ENCODE assay signal across 21 mouse cellular contexts in the genomic region with DNA sequence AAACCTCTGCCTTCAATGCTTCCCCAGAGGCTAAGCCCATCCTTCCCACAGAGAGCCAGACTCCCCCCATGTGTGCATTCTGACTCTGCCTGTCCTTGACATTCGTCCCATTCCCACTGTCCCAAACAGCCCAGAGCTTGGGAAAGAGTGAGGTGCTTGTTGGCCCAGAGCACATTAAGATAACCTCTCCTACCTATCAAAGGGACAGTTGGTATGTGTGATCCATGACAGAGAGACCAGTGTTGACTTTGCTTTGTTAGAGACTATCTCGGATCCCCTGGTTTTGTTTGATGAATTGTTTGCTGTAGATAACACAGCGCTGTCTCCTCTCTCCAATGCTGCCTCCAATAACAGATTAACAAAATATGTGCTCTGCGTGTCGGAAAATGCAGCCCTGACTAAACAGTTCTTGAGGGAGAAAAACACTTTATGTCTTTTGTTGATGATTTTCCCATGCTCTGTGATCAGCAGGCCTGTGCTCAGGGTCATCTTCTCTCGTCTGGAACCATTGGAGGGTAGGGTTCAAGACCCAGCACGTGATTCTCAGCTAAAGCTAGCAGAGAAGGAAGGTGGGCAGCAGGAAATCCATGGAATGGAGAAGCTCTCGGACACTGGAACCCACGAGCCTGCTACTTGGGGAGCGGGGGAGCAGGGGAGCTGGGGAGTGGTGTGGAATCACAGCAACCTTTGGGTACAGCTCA.
DNase-seq lines count a peak whose midpoint lies in the region; ATAC-seq lines count a peak whose summit lies in the region.
"Had no signal": no experiment of that assay in that cellular context is flagged by ENCODE, and none has a peak within 500 bp of the region (broad histone marks: within the 10 kb centered on the region; RNA-seq: fewer than 3 reads in every experiment).

No protein-coding gene starts in this region.

- no peak overlapping the region for H3K4me3 ChIP-seq in heart, embryonic 16.5 days (ENCODE audit: low read length)
- H3K4me3 ChIP-seq in limb, embryonic 10.5 days = no peak overlapping the region
- no peak overlapping the region for H3K4me3 ChIP-seq in liver, embryonic 15.5 days (replicated peaks)
- H3K4me3 ChIP-seq: embryonic facial prominence, embryonic 10.5 days; forebrain, embryonic 13.5 days; layer of hippocampus, adult 2 months; midbrain, embryonic 13.5 days had no signal

- peak; percentile 73 for ATAC-seq in heart, embryonic 16.5 days (replicated peaks; ENCODE audit: extremely low read depth, insufficient read depth, low FRiP score)
- peak; percentile 84 for ATAC-seq in liver, embryonic 15.5 days (ENCODE audit: insufficient read depth)
- ATAC-seq: CD4-positive, CD25-positive, alpha-beta regulatory T cell, adult 4 months; forebrain, embryonic 13.5 days; midbrain, embryonic 13.5 days; Patski had no signal

- no peaks in the 10 kb centered on the region for H3K36me3 ChIP-seq in heart, embryonic 16.5 days (ENCODE audit: control insufficient read depth, insufficient read depth)
- H3K36me3 ChIP-seq in limb, embryonic 10.5 days = no peaks in the 10 kb centered on the region
- no peaks in the 10 kb centered on the region for H3K36me3 ChIP-seq in liver, embryonic 15.5 days (replicated peaks)
- H3K36me3 ChIP-seq: embryonic facial prominence, embryonic 10.5 days; midbrain, embryonic 13.5 days had no signal

- no peak overlapping the region for H3K9ac ChIP-seq in heart, embryonic 16.5 days (ENCODE audit: low read length)
- H3K9ac ChIP-seq in liver, embryonic 15.5 days = no peak overlapping the region
- H3K9ac ChIP-seq: forebrain, embryonic 13.5 days; midbrain, embryonic 13.5 days had no signal

- 47% methylated on average over 10 of the region's 10 CpGs for WGBS in heart, embryonic 16.5 days
- WGBS in limb, embryonic 10.5 days = 80% methylated on average over 10 of the region's 10 CpGs
- WGBS in liver, embryonic 15.5 days (ENCODE audit: insufficient replicate concordance) = 54% methylated on average over 10 of the region's 10 CpGs

- no peaks in the 10 kb centered on the region for H3K27me3 ChIP-seq in heart, embryonic 16.5 days (ENCODE audit: control insufficient read depth, insufficient read depth, low read length)
- H3K27me3 ChIP-seq in limb, embryonic 10.5 days (ENCODE audit: low read depth, poor library complexity, severe bottlenecking) = no peaks in the 10 kb centered on the region
- H3K27me3 ChIP-seq in liver, embryonic 15.5 days = no peaks in the 10 kb centered on the region
- H3K27me3 ChIP-seq: forebrain, embryonic 13.5 days; midbrain, embryonic 13.5 days had no signal

- no peaks in the 10 kb centered on the region; the same call in 1 of the 2 replicates for H3K9me3 ChIP-seq in heart, embryonic 16.5 days (replicated peaks; ENCODE audit: control insufficient read depth, low read length)
- H3K9me3 ChIP-seq in limb, embryonic 10.5 days (replicated peaks) = no peaks in the 10 kb centered on the region
- no peaks in the 10 kb centered on the region for H3K9me3 ChIP-seq in liver, embryonic 15.5 days (replicated peaks)
- H3K9me3 ChIP-seq: embryonic facial prominence, embryonic 10.5 days; forebrain, embryonic 13.5 days; midbrain, embryonic 13.5 days had no signal

- no peak overlapping the region for H3K4me2 ChIP-seq in heart, embryonic 16.5 days (ENCODE audit: low read depth, low read length)
- no peak overlapping the region for H3K4me2 ChIP-seq in liver, embryonic 15.5 days
- H3K4me2 ChIP-seq: forebrain, embryonic 13.5 days; midbrain, embryonic 13.5 days had no signal

- intact Hi-C loops in heart, postnatal 10 days (cut with DNase I) = no loop called here

- peak; percentile 81 for DNase-seq in heart, adult 11 months
- no peak for DNase-seq in heart, postnatal 10 days
- no peak for DNase-seq in heart, adult 18-20 months
- peak; percentile 22 for DNase-seq in limb, embryonic 10.5 days (ENCODE audit: low spot score)
- DNase-seq in layer of hippocampus, adult 18-20 months (ENCODE audit: low spot score in 2 of 2) = no peak
- DNase-seq: adrenal gland, adult 8-10 months; cerebellum, adult 8-10 months; gastrocnemius, postnatal 10 days; kidney, adult 18-20 months; lung, postnatal 10 days; retina, postnatal 1 day; thymus, postnatal 14 days had no signal

- no peaks in the 10 kb centered on the region for H3K4me1 ChIP-seq in heart, embryonic 16.5 days (ENCODE audit: control insufficient read depth, insufficient read depth, low read length)
- H3K4me1 ChIP-seq in limb, embryonic 10.5 days = 0 out of 2 replicates have a peak, but pooled peaks cover 5% of the 10 kb centered on the region
- no peaks in the 10 kb centered on the region for H3K4me1 ChIP-seq in liver, embryonic 15.5 days (replicated peaks)
- H3K4me1 ChIP-seq: embryonic facial prominence, embryonic 10.5 days; midbrain, embryonic 13.5 days had no signal

- peak overlapping the region; percentile 26; the same call in 1 of the 2 replicates for H3K27ac ChIP-seq in heart, embryonic 16.5 days (ENCODE audit: low read length)
- 0 out of 2 replicates have a peak overlapping the region, but pooled peaks have one; percentile 36 for H3K27ac ChIP-seq in limb, embryonic 10.5 days
- no peak overlapping the region for H3K27ac ChIP-seq in liver, embryonic 15.5 days (replicated peaks)
- H3K27ac ChIP-seq: embryonic facial prominence, embryonic 10.5 days; forebrain, embryonic 13.5 days; kidney, postnatal 0 days; layer of hippocampus, adult 2 months; midbrain, embryonic 13.5 days had no signal

Comparison
In these comparisons a context has a peak if more than half of its experiments do, and no peak if none do; other contexts are left out.
1. DNase-seq: peak in heart, adult 11 months (single experiment) and limb, embryonic 10.5 days (single experiment); none in heart, postnatal 10 days (0 of 2), heart, adult 18-20 months (0 of 2) and layer of hippocampus, adult 18-20 months (0 of 2).